Mouse (Mus musculus) hindbrain, embryonic 13.5 days (tissue): ENCODE data around the gene Tenm1. TPM values are rescaled to one million over a fixed set of nuclear protein-coding genes. Genes with fewer than 3 reads are reported as not detected.

Experiments
- ATAC-seq: fragments of 200-750 bp; cut with Nextera tagmentation; 2 replicates; pipeline ENCODE4 v1.8.0; 2017; ENCODE audit warnings: moderate TSS enrichment; ENCODE audit not compliant: low FRiP score
- H3K27ac ChIP-seq: fragments of 300-500 bp; sonication (generic); 2 replicates; pipeline ENCODE4 v1.5.1; 2015; ENCODE audit warnings: inconsistent platforms, mild to moderate bottlenecking, moderate library complexity
- H3K27me3 ChIP-seq: fragments of 300-500 bp; sonication (generic); 2 replicates; pipeline ENCODE4 v1.6.1; 2015; ENCODE audit warnings: mild to moderate bottlenecking, inconsistent platforms
- H3K36me3 ChIP-seq: fragments of 300-500 bp; sonication (generic); 2 replicates; pipeline ENCODE4 v1.6.1; 2015; ENCODE audit warnings: mild to moderate bottlenecking, inconsistent platforms
- H3K4me1 ChIP-seq: fragments of 300-500 bp; sonication (generic); replicated peaks from 2 replicates; pipeline ENCODE4 v1.6.1; 2015; ENCODE audit warnings: inconsistent platforms
- H3K4me2 ChIP-seq: fragments of 300-500 bp; sonication (generic); 2 replicates; pipeline ENCODE4 v1.6.1; 2015; ENCODE audit warnings: inconsistent platforms, mild to moderate bottlenecking, moderate library complexity
- H3K4me3 ChIP-seq: fragments of 300-500 bp; sonication (generic); 2 replicates; pipeline ENCODE4 v1.5.1; 2015; ENCODE audit warnings: mild to moderate bottlenecking, inconsistent platforms
- H3K9ac ChIP-seq: fragments of 300-500 bp; sonication (generic); 2 replicates; pipeline ENCODE4 v1.6.1; 2015; ENCODE audit warnings: mild to moderate bottlenecking, inconsistent platforms
- H3K9me3 ChIP-seq: fragments of 300-500 bp; sonication (generic); 2 replicates; pipeline ENCODE4 v1.6.1; 2016; ENCODE audit warnings: inconsistent platforms
- WGBS: fragments of 180-500 bp; shearing (Covaris S2); methylation state at CpG from one replicate; pipeline ENCODE4 v1.1.7; 2015; 5-methylcytosine and 5-hydroxymethylcytosine counted together
- polyA plus RNA-seq: library from polyadenylated mRNA; unstranded; fragments of >200 nt; fragmentation: Nextera tagmentation; extraction: Ambion mirVana; gene quantifications from 2 replicates; pipeline ENCODE4 v1.2.1, GENCODE M21; 2015

The Tenm1 gene
- polyA plus RNA-seq = 19.0 and 21.5 TPM in 2 replicates

DNA sequence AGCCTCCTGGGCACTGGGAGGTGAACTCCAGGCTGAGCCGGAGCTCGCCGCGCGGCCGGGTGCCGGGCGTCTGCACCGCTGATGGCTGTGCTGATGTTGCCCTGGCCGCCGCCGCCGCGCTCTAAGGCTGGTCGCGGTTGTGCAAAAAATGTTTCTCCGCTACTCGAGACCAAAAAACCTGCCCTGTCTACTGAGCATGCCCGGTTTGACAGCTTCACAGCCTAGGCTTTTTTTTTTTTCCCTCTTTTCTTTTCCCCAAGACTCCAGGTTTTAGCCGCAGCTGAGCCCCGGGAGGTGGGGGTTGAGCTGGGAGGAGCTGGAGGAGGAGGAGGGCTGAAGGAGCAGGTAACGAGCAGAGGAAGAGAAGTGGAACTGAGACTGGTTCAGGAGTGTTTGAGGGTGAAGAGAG, at the start of gene Tenm1:
Gene Tenm1, minus strand, starts transcription at position 272 of the 409 bp plus-strand sequence.
- WGBS = 13% methylated on average over 22 of the region's 22 CpGs

DNA sequence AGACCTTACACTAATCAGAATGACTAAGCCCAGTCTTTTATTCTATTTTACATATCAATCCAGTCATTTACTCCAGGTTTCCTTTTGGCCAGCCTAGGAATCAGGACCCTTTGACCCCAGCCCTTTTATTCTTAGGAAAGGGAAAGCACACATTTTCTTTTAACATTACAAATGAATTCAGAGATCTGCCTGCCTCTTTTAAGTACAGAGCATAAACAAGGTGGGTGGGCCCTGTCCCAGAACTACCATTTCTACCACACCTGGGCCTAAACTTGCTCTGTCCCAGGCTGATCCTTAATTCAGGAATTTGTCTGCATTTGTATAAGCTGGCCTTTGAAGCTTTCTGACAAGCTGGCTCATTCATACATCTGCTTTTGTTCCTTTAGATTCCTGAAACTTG, 38.4 kb upstream of the Tenm1 start:
- Histone ChIP-seq H3K9me3 (no peaks in the 10 kb centered on the region), H3K4me1 (no peaks in the 10 kb centered on the region), H3K4me2 (no peak overlapping the region), H3K27me3 (no peaks in the 10 kb centered on the region), H3K9ac (no peak overlapping the region), H3K36me3 (no peaks in the 10 kb centered on the region), H3K27ac (no peak overlapping the region), H3K4me3 (no peak overlapping the region)
- ATAC-seq = no peak

More for the DNA sequence above, at the start of gene Tenm1:
- H3K9me3 ChIP-seq = no peaks in the 10 kb centered on the region
- peak; percentile 75 for ATAC-seq
- H3K4me1 ChIP-seq = no peaks in the 10 kb centered on the region
- H3K36me3 ChIP-seq = no peaks in the 10 kb centered on the region
- H3K9ac ChIP-seq = peak within 1 kb of the TSS; percentile 69
- H3K4me3 ChIP-seq = peak within 1 kb of the TSS; percentile 45
- H3K27me3 ChIP-seq = peaks cover 3% of the 10 kb centered on the region; the same call in 1 of the 2 replicates
- H3K4me2 ChIP-seq = peak within 1 kb of the TSS; percentile 61
- peak within 1 kb of the TSS; percentile 82 for H3K27ac ChIP-seq

DNA sequence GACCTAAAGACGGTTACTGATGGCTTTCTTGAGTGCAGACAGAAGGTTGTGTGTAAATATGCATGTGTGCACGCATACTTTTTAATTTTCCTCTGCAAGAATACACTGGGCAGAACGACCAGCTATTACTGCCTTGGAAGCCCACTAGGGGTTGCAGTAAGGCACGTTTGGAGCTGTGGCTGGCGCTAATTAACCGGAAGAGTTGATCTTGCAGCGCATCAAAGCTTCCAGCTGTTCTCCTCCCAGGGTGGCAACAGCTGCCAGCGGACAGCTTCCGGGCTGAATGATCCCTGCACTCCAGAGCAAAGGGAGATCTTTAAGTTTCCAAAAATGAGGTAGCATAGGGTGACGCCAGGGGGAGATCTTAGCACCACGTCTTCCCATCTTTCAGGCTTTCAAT, 1.7 kb upstream of the Tenm1 start:
- Histone ChIP-seq H3K4me3 (peak overlapping the region; percentile 45), H3K9ac (peak overlapping the region; percentile 69), H3K27ac (peak overlapping the region; percentile 82), H3K36me3 (no peaks in the 10 kb centered on the region), H3K4me2 (peak overlapping the region; percentile 61), H3K4me1 (no peaks in the 10 kb centered on the region), H3K9me3 (no peaks in the 10 kb centered on the region), H3K27me3 (peaks cover 3% of the 10 kb centered on the region; the same call in 1 of the 2 replicates)
- 14% methylated on average over 11 of the region's 11 CpGs for WGBS
- ATAC-seq = peak; percentile 65

DNA sequence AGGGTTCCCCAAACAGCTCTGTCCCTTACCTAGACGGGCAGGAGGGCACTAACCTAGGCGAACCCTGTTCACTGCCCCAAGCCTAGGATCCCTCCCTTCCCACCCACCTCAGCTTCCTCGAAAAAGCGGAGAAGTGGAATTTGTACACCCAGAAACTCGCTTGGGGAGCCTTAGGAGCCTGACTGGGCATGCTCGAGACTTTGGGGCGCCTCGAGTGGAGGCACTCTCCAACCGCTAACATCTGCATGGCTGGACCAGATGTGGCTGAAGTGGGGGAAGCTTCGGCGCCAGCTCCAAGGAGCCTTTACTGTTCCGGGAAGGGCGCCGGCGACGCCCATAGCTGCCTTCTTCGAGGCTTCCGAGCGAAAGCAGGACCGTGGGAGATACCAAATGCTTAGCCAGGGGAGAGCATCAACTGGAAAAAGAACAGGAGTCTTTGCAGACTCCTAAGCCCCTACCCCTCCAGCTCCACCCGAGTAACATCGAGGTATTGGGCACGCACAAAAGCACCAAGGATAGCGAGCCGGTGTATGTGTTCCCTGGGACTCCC, 1.1 kb upstream of the Tenm1 start:
- ATAC-seq = peak; percentile 69
- H3K27ac ChIP-seq = peak overlapping the region; percentile 82
- WGBS = 21% methylated on average over 25 of the region's 25 CpGs
- peak overlapping the region; percentile 69 for H3K9ac ChIP-seq
- H3K4me1 ChIP-seq = no peaks in the 10 kb centered on the region
- H3K9me3 ChIP-seq = no peaks in the 10 kb centered on the region
- peak overlapping the region; percentile 45 for H3K4me3 ChIP-seq
- no peaks in the 10 kb centered on the region for H3K36me3 ChIP-seq
- peaks cover 3% of the 10 kb centered on the region; the same call in 1 of the 2 replicates for H3K27me3 ChIP-seq
- H3K4me2 ChIP-seq = peak overlapping the region; percentile 61

DNA sequence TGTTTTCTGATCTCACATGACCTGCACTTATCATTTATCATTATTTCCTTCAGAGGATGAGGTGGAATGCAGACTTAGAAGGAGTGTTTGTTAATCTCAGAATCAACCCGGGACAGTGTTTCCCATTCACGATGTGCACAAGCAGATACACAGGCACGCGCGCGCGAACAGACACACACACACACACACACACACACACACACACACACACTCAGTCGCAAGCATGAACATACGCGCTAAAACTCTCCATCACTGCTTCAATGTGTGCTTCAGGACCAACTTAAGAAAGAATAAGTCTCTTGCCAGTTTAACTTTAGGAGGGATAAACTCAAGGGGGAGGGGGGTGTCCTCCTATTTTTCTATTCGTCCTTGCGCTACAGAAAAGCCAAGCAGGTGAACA, 411 bp upstream of the Tenm1 start:
- peak; percentile 31; the same call in 1 of the 2 replicates for ATAC-seq
- Histone ChIP-seq H3K27me3 (peaks cover 3% of the 10 kb centered on the region; the same call in 1 of the 2 replicates), H3K4me1 (no peaks in the 10 kb centered on the region), H3K4me2 (peak overlapping the region; percentile 61), H3K4me3 (peak overlapping the region; percentile 45), H3K9me3 (no peaks in the 10 kb centered on the region), H3K36me3 (no peaks in the 10 kb centered on the region), H3K9ac (peak overlapping the region; percentile 60; the same call in 1 of the 2 replicates), H3K27ac (peak overlapping the region; percentile 49)
- 14% methylated on average over 12 of the region's 12 CpGs for WGBS

DNA sequence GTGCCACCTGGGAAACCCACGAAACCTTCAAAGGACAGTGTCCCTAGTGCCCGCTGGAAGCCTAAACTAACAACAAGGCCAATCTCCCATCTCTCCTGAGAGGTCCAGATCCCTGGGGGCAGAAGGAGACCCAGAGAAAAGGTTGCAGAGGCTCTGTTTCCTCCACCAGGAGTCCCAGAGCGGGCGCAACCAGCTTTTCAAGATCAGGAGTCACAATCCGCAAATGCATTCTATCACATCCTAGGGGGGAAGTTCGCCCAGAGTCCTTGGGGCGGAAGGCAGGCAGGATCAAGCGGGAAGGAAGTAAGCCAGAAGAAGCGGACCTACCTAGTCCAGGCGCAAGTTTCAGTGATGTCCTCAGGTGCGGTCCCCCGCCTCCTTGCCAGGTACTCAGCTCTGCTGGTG, 963 bp downstream of the Tenm1 start:
- H3K36me3 ChIP-seq = no peaks in the 10 kb centered on the region
- no peaks in the 10 kb centered on the region for H3K4me1 ChIP-seq
- no peak overlapping the region for H3K27ac ChIP-seq
- peak overlapping the region; percentile 61 for H3K4me2 ChIP-seq
- peaks cover 3% of the 10 kb centered on the region; the same call in 1 of the 2 replicates for H3K27me3 ChIP-seq
- WGBS = 15% methylated on average over 12 of the region's 12 CpGs
- ATAC-seq = no peak
- H3K4me3 ChIP-seq = peak overlapping the region; percentile 45
- no peaks in the 10 kb centered on the region for H3K9me3 ChIP-seq
- peak overlapping the region; percentile 60 for H3K9ac ChIP-seq

DNA sequence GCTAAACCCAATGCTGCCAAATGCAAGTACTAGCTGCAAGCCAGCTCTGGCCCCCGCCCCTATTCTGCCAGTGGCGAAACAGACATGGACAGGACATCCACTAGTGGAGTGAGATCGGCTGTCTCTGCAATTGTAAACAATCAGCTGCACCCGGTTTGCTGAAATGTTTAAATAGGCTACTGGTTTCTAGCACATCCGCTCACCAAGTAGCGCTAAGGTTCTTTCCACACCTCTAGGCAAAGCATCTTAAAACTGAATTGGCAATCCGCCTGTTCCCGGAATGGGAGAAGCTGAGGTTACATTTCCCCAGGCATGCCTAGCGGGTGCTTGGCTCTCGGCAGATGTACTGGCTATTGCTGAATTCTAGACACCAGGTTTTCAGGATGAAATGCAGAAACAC, 1.8 kb downstream of the Tenm1 start:
- Histone ChIP-seq H3K4me3 (peak overlapping the region; percentile 45), H3K36me3 (no peaks in the 10 kb centered on the region), H3K4me1 (no peaks in the 10 kb centered on the region), H3K9ac (peak overlapping the region; percentile 60; the same call in 1 of the 2 replicates), H3K27ac (no peak overlapping the region; the same call in 1 of the 2 replicates), H3K4me2 (peak overlapping the region; percentile 61), H3K9me3 (no peaks in the 10 kb centered on the region), H3K27me3 (peaks cover 3% of the 10 kb centered on the region; the same call in 1 of the 2 replicates)
- no peak for ATAC-seq
- WGBS = 22% methylated on average over 10 of the region's 10 CpGs

DNA sequence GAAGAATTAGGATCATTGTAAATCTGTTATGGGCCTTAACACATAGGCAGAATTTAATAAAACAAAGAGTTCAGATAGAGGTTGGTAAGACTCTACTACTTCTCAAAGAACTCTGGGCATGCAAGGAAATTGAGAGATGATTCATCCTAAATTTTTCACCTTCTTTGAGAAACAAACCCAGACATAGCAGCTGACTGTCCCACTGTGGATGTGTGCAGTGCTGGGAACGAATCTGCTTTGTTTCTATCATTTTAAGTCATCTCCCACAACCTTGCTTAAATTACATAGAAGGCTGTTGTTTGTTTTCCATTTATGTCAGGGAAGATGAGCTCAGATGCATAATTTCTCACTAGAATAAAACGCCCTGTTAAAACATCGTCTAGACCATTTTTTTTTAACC, 31.0 kb downstream of the Tenm1 start:
- H3K4me2 ChIP-seq = no peak overlapping the region
- H3K4me3 ChIP-seq = no peak overlapping the region
- 77% methylated on average over 3 of the region's 3 CpGs for WGBS
- no peaks in the 10 kb centered on the region for H3K36me3 ChIP-seq
- H3K27ac ChIP-seq = no peak overlapping the region
- ATAC-seq = no peak
- no peaks in the 10 kb centered on the region for H3K27me3 ChIP-seq
- H3K9ac ChIP-seq = no peak overlapping the region
- no peaks in the 10 kb centered on the region for H3K9me3 ChIP-seq
- H3K4me1 ChIP-seq = no peaks in the 10 kb centered on the region

DNA sequence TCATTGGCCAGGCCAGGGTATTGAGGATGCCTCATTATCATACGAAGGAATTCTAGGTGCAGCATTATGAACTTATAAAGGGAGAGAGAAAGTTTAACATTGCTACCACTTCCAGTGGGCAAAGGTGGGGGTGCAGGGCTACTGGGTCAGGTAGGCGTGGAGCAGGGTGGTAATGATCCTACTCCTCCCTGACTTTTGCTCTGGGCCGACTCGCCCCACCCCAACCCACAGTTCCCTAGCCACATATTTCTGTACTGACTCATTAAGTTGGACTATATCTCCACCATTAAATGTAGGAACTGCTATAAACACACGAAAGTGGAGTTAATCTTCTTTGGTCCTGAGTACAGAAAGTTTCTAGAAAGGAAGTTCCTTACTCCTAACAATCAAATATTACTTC, 40.8 kb downstream of the Tenm1 start:
- ATAC-seq = no peak
- no peaks in the 10 kb centered on the region for H3K27me3 ChIP-seq
- H3K9ac ChIP-seq = no peak overlapping the region
- WGBS = 89% methylated on average over 5 of the region's 5 CpGs
- no peak overlapping the region for H3K4me3 ChIP-seq
- H3K27ac ChIP-seq = no peak overlapping the region
- H3K4me2 ChIP-seq = no peak overlapping the region
- no peaks in the 10 kb centered on the region for H3K4me1 ChIP-seq
- no peaks in the 10 kb centered on the region for H3K9me3 ChIP-seq
- no peaks in the 10 kb centered on the region for H3K36me3 ChIP-seq

DNA sequence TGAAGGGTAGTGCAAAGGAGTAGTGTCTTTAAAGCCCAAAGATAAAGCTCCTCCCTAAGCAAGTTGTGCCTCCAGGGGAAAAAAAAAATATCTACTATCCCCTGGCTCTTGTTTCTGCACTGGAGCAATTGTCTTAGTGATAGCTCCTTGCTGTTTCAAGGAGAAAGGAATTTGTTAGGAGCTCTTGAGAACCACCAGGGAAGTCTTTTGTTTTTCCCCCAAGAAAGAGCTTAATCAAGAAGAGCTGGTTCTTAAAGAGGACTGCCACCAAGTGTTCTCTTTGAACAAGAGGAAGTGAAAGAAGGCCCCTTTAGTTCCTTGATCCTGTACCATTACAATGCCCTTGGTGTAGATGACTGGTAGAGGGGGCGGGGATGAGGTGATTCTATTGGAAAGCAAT, 56.4 kb downstream of the Tenm1 start:
- Histone ChIP-seq H3K27ac (no peak overlapping the region), H3K4me3 (no peak overlapping the region), H3K4me1 (no peaks in the 10 kb centered on the region), H3K36me3 (no peaks in the 10 kb centered on the region), H3K27me3 (no peaks in the 10 kb centered on the region), H3K4me2 (no peak overlapping the region), H3K9ac (no peak overlapping the region), H3K9me3 (no peaks in the 10 kb centered on the region)
- 24% methylated on average over 1 of the region's 1 CpGs for WGBS
- no peak for ATAC-seq

DNA sequence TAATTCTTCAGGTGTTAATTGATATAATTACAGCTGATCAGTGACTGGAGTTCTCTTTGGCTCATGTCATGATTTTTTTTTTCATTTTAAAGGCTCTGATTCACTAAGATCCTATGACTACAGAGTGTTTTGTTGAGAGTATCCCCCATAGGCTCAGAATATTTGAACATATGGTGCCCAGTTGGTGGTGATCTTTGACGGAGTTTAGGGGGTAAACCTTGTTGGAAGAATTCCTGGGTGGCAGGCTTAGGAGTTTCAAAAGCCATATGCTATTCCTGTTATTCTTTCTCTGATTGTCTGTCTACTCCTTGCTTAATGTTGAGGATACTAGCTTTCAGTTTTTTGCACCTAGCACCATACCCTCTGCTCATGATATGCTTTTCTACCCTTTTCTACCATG, 109.6 kb downstream of the Tenm1 start:
- no peak overlapping the region for H3K4me2 ChIP-seq
- no peaks in the 10 kb centered on the region for H3K36me3 ChIP-seq
- no peak overlapping the region for H3K4me3 ChIP-seq
- H3K27me3 ChIP-seq = no peaks in the 10 kb centered on the region
- ATAC-seq = no peak
- 80% methylated on average over 1 of the region's 1 CpGs for WGBS
- H3K9ac ChIP-seq = no peak overlapping the region
- no peaks in the 10 kb centered on the region for H3K9me3 ChIP-seq
- H3K27ac ChIP-seq = no peak overlapping the region
- no peaks in the 10 kb centered on the region for H3K4me1 ChIP-seq

DNA sequence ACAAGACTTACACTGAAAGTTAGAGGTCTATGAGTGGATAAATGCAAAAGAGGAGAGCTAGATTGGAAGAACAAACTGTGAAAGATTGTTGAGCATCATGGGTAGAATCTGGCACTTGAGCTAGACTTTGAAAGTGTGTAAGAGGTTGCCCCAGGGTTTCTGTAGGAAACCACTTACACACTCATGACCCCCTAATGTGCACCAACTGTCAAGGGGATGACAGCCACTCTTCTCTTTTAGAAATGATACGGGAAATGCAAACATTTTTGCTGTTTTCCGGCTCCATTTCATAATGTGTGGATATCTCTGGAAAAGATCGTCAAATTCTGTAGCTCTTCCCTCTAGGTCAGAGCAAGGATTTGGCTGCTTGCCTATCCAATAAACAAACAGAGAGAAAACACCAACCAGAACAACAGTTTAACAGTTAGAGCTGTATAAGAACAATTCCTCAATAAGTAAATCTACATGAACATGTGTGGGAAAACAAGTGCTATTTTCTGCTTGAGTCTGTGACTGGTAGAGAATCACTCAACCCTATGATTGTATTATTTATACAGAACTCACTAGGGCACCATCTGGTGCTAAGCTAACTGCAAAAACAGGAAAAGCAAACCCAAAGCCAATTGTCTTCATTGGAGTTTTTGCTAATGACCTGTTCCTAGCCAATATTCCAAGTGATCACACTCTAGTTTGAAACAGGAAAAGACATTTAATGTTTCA, 111.0 kb downstream of the Tenm1 start:
- Histone ChIP-seq H3K9me3 (no peaks in the 10 kb centered on the region), H3K4me1 (no peaks in the 10 kb centered on the region), H3K4me3 (no peak overlapping the region), H3K4me2 (no peak overlapping the region), H3K9ac (no peak overlapping the region), H3K36me3 (no peaks in the 10 kb centered on the region), H3K27me3 (no peaks in the 10 kb centered on the region), H3K27ac (no peak overlapping the region)
- ATAC-seq = no peak
- 82% methylated on average over 3 of the region's 3 CpGs for WGBS

DNA sequence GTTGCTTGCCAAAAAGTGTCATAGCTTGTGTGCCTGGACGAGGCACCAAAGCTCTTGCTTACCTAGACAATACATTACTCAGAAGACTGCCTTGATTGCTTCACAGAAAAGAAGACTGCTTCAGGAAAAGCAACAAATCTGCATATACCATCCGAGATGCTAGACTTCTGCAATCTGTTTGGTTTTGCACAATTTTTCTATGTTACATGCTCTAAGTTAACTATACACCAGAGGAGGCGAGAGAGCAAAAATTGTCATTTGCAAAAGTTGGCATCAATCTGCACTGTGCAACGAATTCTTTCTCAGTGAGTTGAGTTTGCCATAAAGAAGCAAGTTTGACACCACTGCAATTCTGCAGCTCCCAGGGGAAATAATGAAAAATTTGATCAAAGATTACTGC, 193.1 kb downstream of the Tenm1 start:
- H3K36me3 ChIP-seq = no peaks in the 10 kb centered on the region
- no peak overlapping the region for H3K4me2 ChIP-seq
- no peak overlapping the region for H3K27ac ChIP-seq
- 72% methylated on average over 4 of the region's 4 CpGs for WGBS
- H3K27me3 ChIP-seq = no peaks in the 10 kb centered on the region
- no peaks in the 10 kb centered on the region for H3K9me3 ChIP-seq
- H3K4me3 ChIP-seq = no peak overlapping the region
- ATAC-seq = no peak
- no peak overlapping the region for H3K9ac ChIP-seq
- H3K4me1 ChIP-seq = no peaks in the 10 kb centered on the region
